Mouse (Mus musculus) c-Kit-negative CD71-positive TER-119-positive erythroid progenitor cells, embryonic 14.5 days (primary cell): ENCODE results near the gene Acsm5.
A peak's percentile ranks its signal among the peaks of the same experiment; 100 is the strongest.

Source experiments
- DNase-seq: peaks from one replicate; pipeline ENCODE4 v3.0.0-alpha.2; 2013; ENCODE audit warnings: low read depth, low spot score

Gene Acsm5

DNA sequence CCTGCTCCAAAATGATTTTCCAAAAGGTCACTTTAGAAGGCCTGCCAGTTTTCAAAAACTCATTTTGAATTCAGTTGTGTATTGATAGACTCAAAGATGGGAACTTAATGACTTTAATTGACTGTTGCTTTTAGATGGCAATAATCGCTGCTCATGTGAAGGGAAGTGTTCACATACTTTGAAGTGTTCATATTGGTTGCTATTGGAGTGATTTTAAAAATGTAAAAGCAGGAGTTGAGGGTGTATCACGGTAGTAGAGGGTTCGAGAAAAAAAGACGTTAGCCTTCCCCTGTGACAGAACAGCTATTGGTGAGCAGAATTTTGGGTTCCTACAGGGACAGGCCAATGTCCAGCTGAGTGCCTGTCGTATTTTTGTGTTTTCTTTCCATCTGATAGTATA lies at the start of gene Acsm5:
Gene Acsm5, plus strand, starts transcription at position 301 of the 400 bp plus-strand sequence.
- no peak for DNase-seq

- DNase-seq, result no peak
Measured at GRCm38 (mm10) chr7:119476500-119477389, 42.5 kb upstream of the Acsm5 start.

- no peak for DNase-seq
Measured at GRCm38 (mm10) chr7:119479256-119479655, 40.0 kb upstream of the Acsm5 start, which contains the start of gene Umod. Umod (minus strand) TSS chr7:119479282.

DNA sequence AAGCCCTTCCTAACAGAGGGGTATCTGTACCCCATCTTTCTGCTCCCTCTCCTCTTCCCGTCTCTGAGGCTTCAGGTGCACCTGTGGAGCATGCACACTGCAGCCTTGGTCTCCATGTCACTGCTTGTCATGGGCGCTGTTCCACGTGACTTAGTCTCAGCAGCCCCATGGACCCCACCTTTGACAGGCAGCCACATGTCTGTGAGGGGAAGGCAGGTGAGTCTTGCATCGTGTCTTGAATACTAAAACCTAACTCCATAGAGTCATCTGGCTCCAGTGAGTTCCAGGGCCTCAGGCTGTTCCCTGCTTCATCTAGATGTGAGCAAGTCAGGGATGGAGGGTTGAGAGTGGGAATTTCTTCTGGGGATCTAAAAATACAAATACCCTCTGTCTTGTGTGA lies 35.1 kb upstream of the Acsm5 start:
- no peak for DNase-seq

- no peak for DNase-seq
Measured at GRCm38 (mm10) chr7:119486683-119487082, 32.6 kb upstream of the Acsm5 start.

- no peak for DNase-seq
Measured at GRCm38 (mm10) chr7:119490041-119490780, 29.1 kb upstream of the Acsm5 start.

DNA sequence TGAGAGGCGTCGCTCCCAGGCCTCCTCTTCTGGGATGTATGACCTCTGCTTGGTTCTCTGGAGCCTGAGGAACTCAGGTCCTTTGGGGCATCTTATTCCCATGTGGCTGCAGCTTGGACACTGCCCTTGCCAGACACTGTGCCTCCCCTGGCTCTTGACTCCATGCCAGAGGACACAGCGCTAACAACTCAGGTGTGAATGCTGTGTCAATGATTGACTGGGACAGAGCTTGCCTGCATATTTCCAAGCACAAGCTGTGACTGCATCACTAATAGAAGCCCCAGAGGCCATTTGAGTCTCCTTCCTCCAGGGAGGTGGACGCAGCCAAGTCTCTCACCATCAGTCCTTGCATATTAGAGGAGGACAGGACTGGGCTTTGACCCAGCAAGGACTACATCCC lies 8.1 kb upstream of the Acsm5 start:
- DNase-seq, result no peak

- DNase-seq, result no peak
Measured at GRCm38 (mm10) chr7:119513056-119513455, 6.2 kb upstream of the Acsm5 start.

DNA sequence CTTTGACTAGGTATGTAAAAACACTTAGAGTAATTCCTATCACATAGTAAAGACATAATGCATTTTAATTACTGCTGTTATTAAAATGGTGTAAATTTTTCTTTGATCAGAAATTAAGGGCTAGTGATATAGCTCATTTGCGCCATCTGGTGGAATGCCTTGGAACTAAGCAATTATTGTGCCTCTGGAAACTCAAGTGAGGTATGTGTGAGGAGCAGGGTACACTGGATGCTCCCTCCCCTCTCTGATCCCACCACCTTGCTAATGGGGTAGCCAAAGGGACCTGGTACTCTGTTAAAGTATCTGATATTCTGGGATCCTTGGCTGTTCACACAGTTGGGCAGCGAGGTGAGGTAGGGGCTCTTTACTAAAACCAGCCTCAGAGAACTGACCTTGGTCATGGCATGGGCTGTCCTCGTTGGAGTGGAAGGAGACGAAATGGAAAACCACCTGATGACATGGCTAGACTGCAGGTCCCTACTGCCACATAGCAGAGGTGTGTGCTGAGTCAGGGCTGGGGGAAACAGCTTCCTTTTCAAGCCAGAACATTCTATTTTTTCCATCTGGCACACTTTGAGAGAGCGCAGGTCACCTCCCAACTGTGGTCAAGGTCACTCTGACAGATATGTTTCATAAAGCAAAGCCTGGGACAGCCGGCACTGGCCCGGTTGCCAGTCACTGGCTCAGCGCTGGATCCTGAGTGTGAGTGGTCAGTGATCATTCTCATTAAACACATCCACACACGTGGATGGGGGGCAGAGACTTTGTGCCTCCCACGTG lies 3.6 kb upstream of the Acsm5 start:
- DNase-seq, result peak; percentile 21

GRCm38 (mm10) chr7:119516272-119516558 lies 3.0 kb upstream of the Acsm5 start:
- DNase-seq, result no peak

DNA sequence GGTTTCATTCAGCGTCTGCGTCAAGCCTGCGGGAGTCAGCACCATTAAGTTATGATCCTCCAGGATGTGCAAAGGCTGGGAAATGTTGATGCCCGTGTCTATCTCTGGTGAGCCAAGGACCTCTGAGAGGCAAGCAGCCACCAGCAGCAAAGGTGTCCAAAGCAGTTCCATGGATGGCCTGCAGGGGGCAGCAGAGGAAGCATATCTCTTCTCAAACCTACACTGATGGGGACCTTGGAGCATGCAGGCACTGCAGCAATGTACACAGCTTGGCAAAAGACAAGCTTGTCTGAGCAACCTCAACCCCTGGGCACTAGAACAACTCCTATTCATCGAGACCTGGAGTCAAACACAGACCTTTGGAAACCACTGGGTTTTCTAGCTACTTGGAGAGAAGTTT lies 391 bp downstream of the Acsm5 start:
- DNase-seq, result peak; percentile 22

GRCm38 (mm10) chr7:119521816-119522215 lies 2.6 kb downstream of the Acsm5 start:
- no peak for DNase-seq

DNA sequence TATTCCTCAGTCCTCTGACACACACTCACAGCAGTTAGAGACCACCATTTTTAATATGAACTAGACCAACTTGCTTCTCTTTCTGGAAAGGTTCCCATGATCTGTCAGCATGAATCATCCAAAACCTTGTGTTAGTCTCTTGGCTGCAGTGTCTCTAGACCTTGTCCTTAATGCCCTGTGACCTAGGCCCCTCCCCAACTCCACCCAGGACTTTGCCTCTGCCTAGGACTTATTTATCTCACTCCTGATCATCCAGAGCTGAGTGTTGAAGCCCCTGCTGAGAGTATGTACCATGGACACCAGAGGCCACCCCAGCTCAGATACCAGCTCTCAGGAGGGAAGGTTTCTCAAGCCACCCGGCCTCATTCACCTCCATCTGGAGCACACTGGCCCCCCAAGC lies 3.1 kb downstream of the Acsm5 start:
- no peak for DNase-seq

DNA sequence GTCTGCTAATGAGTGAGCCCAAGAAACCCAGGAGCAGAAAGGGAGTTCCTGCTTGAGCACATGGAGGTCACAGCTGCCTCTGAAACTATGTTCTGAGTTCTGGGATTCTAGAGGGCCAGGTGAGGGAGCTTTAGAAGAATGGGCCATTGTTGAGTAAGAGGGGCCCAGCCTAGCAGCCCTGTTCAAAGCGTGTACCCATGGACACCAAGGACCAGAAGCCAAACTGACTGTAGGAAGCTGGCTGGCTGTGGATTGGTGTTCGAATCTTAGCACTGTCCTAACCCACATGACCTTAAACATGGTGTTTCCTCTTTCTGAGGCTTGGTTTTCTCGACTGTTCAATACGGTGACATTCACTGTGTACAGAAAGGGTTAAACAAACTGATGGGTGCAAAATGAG lies 4.1 kb downstream of the Acsm5 start, which contains the start of gene Pdilt:
Gene Pdilt, minus strand, starts transcription at position 101 of the 400 bp plus-strand sequence.
- DNase-seq, result no peak

DNA sequence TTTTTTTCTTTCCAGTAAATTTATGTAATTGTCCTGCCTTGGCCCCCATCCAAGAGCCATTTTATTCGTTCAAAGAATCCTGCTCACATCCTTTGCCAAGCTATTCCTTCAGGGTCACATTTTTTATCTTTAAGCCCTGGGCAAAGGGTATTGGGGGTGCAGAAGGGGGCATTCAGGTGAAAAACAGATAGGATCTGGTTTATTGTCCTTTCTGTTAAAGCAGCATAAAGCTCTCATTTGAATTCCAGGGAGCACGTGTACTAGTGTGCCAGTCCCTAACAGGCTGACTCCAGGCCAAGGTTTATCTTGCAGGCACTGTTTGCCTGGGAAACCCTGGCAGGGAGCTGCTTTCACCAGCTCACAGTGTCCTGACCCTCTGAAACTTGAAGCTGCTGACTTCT lies 6.6 kb downstream of the Acsm5 start:
- no peak for DNase-seq

- no peak for DNase-seq
Measured at GRCm38 (mm10) chr7:119526486-119526885, 7.2 kb downstream of the Acsm5 start.

- no peak for DNase-seq
Measured at GRCm38 (mm10) chr7:119527135-119527534, 7.9 kb downstream of the Acsm5 start.

GRCm38 (mm10) chr7:119527548-119527947 lies 8.3 kb downstream of the Acsm5 start:
- no peak for DNase-seq

GRCm38 (mm10) chr7:119528617-119529016 lies 9.4 kb downstream of the Acsm5 start:
- no peak for DNase-seq

DNA sequence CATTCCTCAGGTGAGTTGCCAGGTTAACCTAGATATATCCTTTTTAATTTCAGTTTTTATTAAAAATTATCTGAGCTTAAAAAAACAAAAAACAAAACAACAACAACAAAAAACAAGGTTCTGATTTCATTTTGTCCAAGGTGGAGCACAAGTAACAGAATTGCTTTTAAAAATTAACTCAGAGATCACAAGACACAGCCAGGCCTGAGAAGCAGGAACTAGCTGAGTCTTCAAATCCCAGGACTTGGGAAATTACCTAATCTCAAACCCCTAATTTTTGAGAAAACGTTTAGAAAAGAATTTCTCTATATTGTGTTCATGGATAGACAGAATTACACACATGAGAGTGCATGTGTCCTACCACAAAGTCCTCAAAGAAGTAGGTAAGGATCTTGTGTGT lies 13.7 kb downstream of the Acsm5 start:
- DNase-seq, result no peak

DNA sequence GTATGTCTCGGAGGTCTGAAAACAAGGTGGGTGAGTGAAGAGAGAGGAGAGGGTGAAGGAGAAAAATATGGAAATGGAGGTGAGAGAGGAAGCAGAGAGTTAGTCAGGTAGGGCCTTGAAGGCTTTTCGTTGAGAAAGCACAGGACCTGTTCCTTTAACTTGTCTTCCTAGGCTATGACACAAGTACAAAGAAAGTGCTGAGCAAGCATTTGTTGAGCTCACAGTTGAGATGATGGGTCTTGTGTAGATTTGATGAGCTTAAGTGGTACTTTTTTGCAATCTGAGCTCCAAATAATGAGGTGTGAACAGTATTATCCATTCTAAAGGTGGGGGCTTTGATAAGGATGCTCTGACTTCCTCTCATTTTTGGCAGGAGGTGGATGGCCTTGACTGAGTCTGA lies 15.1 kb downstream of the Acsm5 start:
- no peak for DNase-seq

DNA sequence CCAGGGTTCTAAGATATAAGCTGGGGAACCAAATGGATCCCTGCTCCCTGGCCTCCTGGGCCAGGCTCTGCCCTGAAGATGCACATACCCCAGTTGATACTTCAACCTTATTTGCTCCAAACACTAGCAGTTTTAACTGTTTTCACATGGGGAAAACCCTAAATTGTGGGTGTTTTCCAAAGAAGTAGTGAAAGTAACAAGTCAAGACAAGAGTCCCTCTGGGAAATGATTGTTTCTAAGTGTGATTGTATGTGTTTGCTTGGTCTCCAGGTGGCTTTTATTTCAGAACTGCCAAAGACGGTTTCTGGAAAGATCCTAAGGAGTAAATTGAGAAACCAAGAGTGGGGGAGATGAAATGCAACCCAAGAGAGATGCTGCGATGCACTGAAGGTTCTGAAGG lies 23.2 kb downstream of the Acsm5 start:
- DNase-seq, result no peak
